Mouse (Mus musculus) heart, adult 2 months (tissue): ENCODE data around the gene Tcn2. TPM values are rescaled to one million over a fixed set of nuclear protein-coding genes. Genes with fewer than 3 reads are reported as not detected.

ENCODE experiments used
- DNase-seq, 2 experiments: peaks; one replicate each; pipeline ENCODE4 v3.0.0; 2021
- H3K27ac ChIP-seq: fragments of 200-600 bp; 2 replicates; pipeline ENCODE4 v1.8.1; 2022
- H3K27me3 ChIP-seq: fragments of 200-500 bp; 2 replicates; pipeline ENCODE4 v1.6.1; 2012; ENCODE audit warnings: mild to moderate bottlenecking, low read length, inconsistent platforms, mixed read lengths; ENCODE audit not compliant: control insufficient read depth, insufficient read depth
- H3K36me3 ChIP-seq: fragments of 200-500 bp; 2 replicates; pipeline ENCODE4 v1.6.1; 2012; ENCODE audit warnings: low read length, inconsistent platforms; ENCODE audit not compliant: control insufficient read depth, insufficient read depth
- H3K4me1 ChIP-seq: fragments of 200-500 bp; 2 replicates; pipeline ENCODE4 v1.6.1; 2011; ENCODE audit warnings: low read length; ENCODE audit not compliant: control insufficient read depth, insufficient read depth
- H3K4me3 ChIP-seq: fragments of 200-600 bp; 2 replicates; pipeline ENCODE4 v1.8.1; 2022
- H3K79me2 ChIP-seq: fragments of 200-500 bp; replicated peaks from 2 replicates; pipeline ENCODE4 v1.6.1; 2012; ENCODE audit warnings: mild to moderate bottlenecking, inconsistent platforms, low read length, moderate library complexity, mixed read lengths; ENCODE audit not compliant: control insufficient read depth, insufficient read depth
- H3K9ac ChIP-seq: fragments of 200-500 bp; 2 replicates; pipeline ENCODE4 v1.6.1; 2012; ENCODE audit warnings: low read depth, mild to moderate bottlenecking, control low read depth, inconsistent platforms, low read length, mixed read lengths
- CTCF ChIP-seq: fragments of 200-600 bp; IDR thresholded peaks from 2 replicates; pipeline ENCODE4 v1.8.1; 2022; ENCODE audit warnings: antibody characterized with exemption, mild to moderate bottlenecking, moderate library complexity
- EP300 ChIP-seq: fragments of 200-500 bp; IDR thresholded peaks from 2 replicates; pipeline ENCODE4 v1.6.1; 2011; ENCODE audit warnings: low read depth, low read length, control low read depth; ENCODE audit not compliant: insufficient read depth
- POLR2A ChIP-seq: fragments of 200-500 bp; IDR thresholded peaks from 2 replicates; pipeline ENCODE4 v1.6.1; 2011; ENCODE audit warnings: mild to moderate bottlenecking, low read depth, low read length, control low read depth; ENCODE audit not compliant: insufficient read depth
- WGBS: fragments of 180-500 bp; shearing (Covaris S2); methylation state at CpG from one replicate; pipeline ENCODE4 v1.1.7; 2018; 5-methylcytosine and 5-hydroxymethylcytosine counted together
- intact Hi-C: fragments of 180-260 bp; cut with DNase I; formaldehyde crosslinking; loops from one replicate; pipeline ENCODE4 v1.15.1; 2025
- polyA plus RNA-seq: library from polyadenylated mRNA; depleted of rRNA; stranded (reverse); fragments of >200 nt; gene quantifications from 2 replicates; pipeline ENCODE4 v1.2.3, GENCODE M21; 2012; rRNA removed
- total RNA-seq, 2 experiments: library from RNA; stranded (reverse); gene quantifications; 2 replicates each; pipeline ENCODE4 v1.2.3; 2021

Gene Tcn2
- total and polyA plus RNA-seq, 3 experiments: 41.3 to 69.4 (median 42.9) TPM

- Histone ChIP-seq H3K36me3 (no peaks in the 10 kb centered on the region), H3K27me3 (no peaks in the 10 kb centered on the region), H3K79me2 (no peaks in the 10 kb centered on the region), H3K9ac (no peak overlapping the region), H3K4me1 (no peaks in the 10 kb centered on the region), H3K27ac (no peak overlapping the region), H3K4me3 (no peak overlapping the region)
- no peak for TF ChIP-seq EP300
- DNase-seq: no peak
- WGBS: 80% methylated on average over 3 of the region's 3 CpGs
- intact Hi-C loops: no loop called here
These were observed 48.2 kb downstream of the Tcn2 start for GRCm38 (mm10) chr11:3883711-3884110.

GRCm38 (mm10) chr11:3879836-3880235 lies 52.1 kb downstream of the Tcn2 start:
- Histone ChIP-seq H3K27ac (no peak overlapping the region), H3K4me1 (no peaks in the 10 kb centered on the region), H3K36me3 (no peaks in the 10 kb centered on the region), H3K9ac (no peak overlapping the region), H3K4me3 (no peak overlapping the region), H3K79me2 (no peaks in the 10 kb centered on the region), H3K27me3 (no peaks in the 10 kb centered on the region)
- TF ChIP-seq CTCF (peak; percentile 96; the same call in 1 of the 2 replicates), EP300 (no peak), POLR2A (no peak)
- intact Hi-C loops: loop anchor here (2.0 to 5.0 kb wide), 2 partner anchors 71 to 168 kb away; no protein-coding TSS in a partner anchor
- 45% methylated on average over 2 of the region's 2 CpGs for WGBS
- peak; percentile 56 to 73 for DNase-seq

- H3K36me3 ChIP-seq: no peaks in the 10 kb centered on the region
- 63% methylated on average over 7 of the region's 7 CpGs for WGBS
- H3K79me2 ChIP-seq: no peaks in the 10 kb centered on the region
- H3K27me3 ChIP-seq: no peaks in the 10 kb centered on the region
- H3K9ac ChIP-seq: no peak overlapping the region
- no peak for DNase-seq
- H3K4me3 ChIP-seq: no peak overlapping the region
- no peak overlapping the region for H3K27ac ChIP-seq
- H3K4me1 ChIP-seq: no peaks in the 10 kb centered on the region
- TF ChIP-seq EP300 (no peak), POLR2A (no peak), CTCF (no peak)
- intact Hi-C loops: loop anchor here (5.0 kb wide), 1 partner anchor 166 kb away; no protein-coding TSS in a partner anchor
These were observed 53.3 kb downstream of the Tcn2 start for GRCm38 (mm10) chr11:3878660-3879059.

GRCm38 (mm10) chr11:3876419-3876818 lies 55.5 kb downstream of the Tcn2 start:
- 73% methylated on average over 6 of the region's 6 CpGs for WGBS
- H3K36me3 ChIP-seq: no peaks in the 10 kb centered on the region
- H3K27me3 ChIP-seq: no peaks in the 10 kb centered on the region
- no peak overlapping the region for H3K4me3 ChIP-seq
- TF ChIP-seq POLR2A: no peak
- no peak for TF ChIP-seq EP300
- no peak for TF ChIP-seq CTCF
- no peak overlapping the region for H3K27ac ChIP-seq
- H3K4me1 ChIP-seq: no peaks in the 10 kb centered on the region
- no peak for DNase-seq
- intact Hi-C loops: loop anchor here (5.0 kb wide), 1 partner anchor 164 kb away; no protein-coding TSS in a partner anchor
- no peaks in the 10 kb centered on the region for H3K79me2 ChIP-seq
- no peak overlapping the region for H3K9ac ChIP-seq

Other genes with a start within 250 kb of the Tcn2 start
- 10 to 100 TPM; 12.9 to 16.2 TPM for gene Osbp2, start 68.3 kb downstream of the Tcn2 start, total RNA-seq
- 10.9 and 14.2 TPM in 2 replicates for gene Osbp2, start 68.3 kb downstream of the Tcn2 start, polyA plus RNA-seq
- under 1 TPM; 0.57 to 0.81 TPM for gene 4921536K21Rik, start 37.1 kb downstream of the Tcn2 start, total RNA-seq
- 0.57 and 0.76 TPM in 2 replicates for gene 4921536K21Rik, start 37.1 kb downstream of the Tcn2 start, polyA plus RNA-seq
- gene Dusp18, start 36.9 kb downstream of the Tcn2 start, total RNA-seq: 10 to 100 TPM; 32.6 to 47.8 TPM
- 29.1 and 52.6 TPM in 2 replicates for gene Dusp18, start 36.9 kb downstream of the Tcn2 start, polyA plus RNA-seq
- 1 to 10 TPM; 3.9 to 6.9 TPM for gene Slc35e4, start 17.5 kb downstream of the Tcn2 start, total RNA-seq
- 4.5 and 6.3 TPM in 2 replicates for gene Slc35e4, start 17.5 kb downstream of the Tcn2 start, polyA plus RNA-seq
- 10 to 100 TPM; 26.6 to 27.3 TPM for gene Pes1, start 31.8 kb upstream of the Tcn2 start, total RNA-seq
- 19.4 and 26.5 TPM in 2 replicates for gene Pes1, start 31.8 kb upstream of the Tcn2 start, polyA plus RNA-seq
- not detected for gene 4930556J24Rik, start 44.6 kb upstream of the Tcn2 start, total RNA-seq
- gene 4930556J24Rik, start 44.6 kb upstream of the Tcn2 start, polyA plus RNA-seq: not detected in 2 replicates
- under 1 TPM; 0.18 to 0.21 TPM for gene Gal3st1, start 51.5 kb upstream of the Tcn2 start, total RNA-seq
- 0.47 and 1.1 TPM in 2 replicates for gene Gal3st1, start 51.5 kb upstream of the Tcn2 start, polyA plus RNA-seq
- under 1 TPM; 0.14 to 0.47 TPM for gene Sec14l4, start 99.3 kb upstream of the Tcn2 start, total RNA-seq
- gene Sec14l4, start 99.3 kb upstream of the Tcn2 start, polyA plus RNA-seq: 0.32 and 0.57 TPM in 2 replicates
- gene Sec14l3, start 132.7 kb upstream of the Tcn2 start, total RNA-seq: not detected
- 15.0 TPM in 1 of 2 replicates, not detected in the other for gene Sec14l3, start 132.7 kb upstream of the Tcn2 start, polyA plus RNA-seq
- gene Mtfp1, start 163.3 kb upstream of the Tcn2 start, total RNA-seq: 100 to 1,000 TPM; 129 to 141 TPM
- gene Mtfp1, start 163.3 kb upstream of the Tcn2 start, polyA plus RNA-seq: 158 and 167 TPM in 2 replicates
- under 1 TPM; 0.52 to 0.89 TPM for gene Sec14l2, start 191.3 kb upstream of the Tcn2 start, total RNA-seq
- 0.35 and 0.53 TPM in 2 replicates for gene Sec14l2, start 191.3 kb upstream of the Tcn2 start, polyA plus RNA-seq
- gene Rnf215, start 203.0 kb upstream of the Tcn2 start, total RNA-seq: 10 to 100 TPM; 12.9 to 13.4 TPM
- 16.1 and 17.7 TPM in 2 replicates for gene Rnf215, start 203.0 kb upstream of the Tcn2 start, polyA plus RNA-seq
- gene Ccdc157, start 228.1 kb upstream of the Tcn2 start, total RNA-seq: 1 to 10 TPM; 4.5 to 4.6 TPM
- gene Ccdc157, start 228.1 kb upstream of the Tcn2 start, polyA plus RNA-seq: 6.7 and 9.9 TPM in 2 replicates
- gene Sf3a1, start 228.2 kb upstream of the Tcn2 start, total RNA-seq: 10 to 100 TPM; 37.2 to 38.7 TPM
- 17.9 and 23.4 TPM in 2 replicates for gene Sf3a1, start 228.2 kb upstream of the Tcn2 start, polyA plus RNA-seq